Mouse (Mus musculus): ENCODE results near the gene Irs2. TPM values are rescaled to one million over a fixed set of nuclear protein-coding genes. Genes with fewer than 3 reads are reported as not detected.

The Irs2 gene
- polyA plus RNA-seq, 1 experiment: 2.3 TPM

- H3K36me3 ChIP-seq (ENCODE audit: control insufficient read depth, insufficient read depth): no peaks in the 10 kb centered on the region
- TF ChIP-seq CTCF (IDR thresholded peaks at IDR 0.05; ENCODE audit: control insufficient read depth, insufficient read depth, insufficient read length) (no peak), MYOD1 (IDR thresholded peaks at IDR 0.05; ENCODE audit: control insufficient read depth, insufficient read length, low read depth) (no peak), MYOG (IDR thresholded peaks at IDR 0.05; ENCODE audit: control insufficient read depth, extremely low read depth, insufficient read length) (no peak)
Observed at GRCm38 (mm10) chr8:10985064-10985463, 23.2 kb downstream of the Irs2 start.

GRCm38 (mm10) chr8:10980876-10981275 is 27.4 kb downstream of the Irs2 start:
- Histone ChIP-seq H3K79me2 (ENCODE audit: control insufficient read depth, insufficient read depth) (no peaks in the 10 kb centered on the region), H3K4me3 (ENCODE audit: insufficient read depth, poor library complexity, severe bottlenecking) (no peak overlapping the region), H3K79me3 (ENCODE audit: low read depth) (no peaks in the 10 kb centered on the region), H3ac (ENCODE audit: control insufficient read depth, insufficient read length, low read depth) (no peak overlapping the region), H3K27me3 (ENCODE audit: control insufficient read depth, insufficient read depth, insufficient read length) (no peaks in the 10 kb centered on the region), H3K36me3 (ENCODE audit: control insufficient read depth, insufficient read depth) (no peaks in the 10 kb centered on the region)
- TF ChIP-seq USF1 (IDR thresholded peaks at IDR 0.05; ENCODE audit: low read depth) (no peak), CTCF (IDR thresholded peaks at IDR 0.05; ENCODE audit: control insufficient read depth, insufficient read depth, insufficient read length) (no peak), MYOG (IDR thresholded peaks at IDR 0.05; ENCODE audit: control insufficient read depth, extremely low read depth, insufficient read length) (no peak), MAX (IDR thresholded peaks at IDR 0.05) (no peak), MYOD1 (IDR thresholded peaks at IDR 0.05; ENCODE audit: control insufficient read depth, insufficient read length, low read depth) (no peak), CEBPB (IDR thresholded peaks at IDR 0.05; ENCODE audit: low read depth) (no peak), FOSL1 (IDR thresholded peaks at IDR 0.05; ENCODE audit: insufficient read depth, low read length, poor library complexity, severe bottlenecking) (no peak)

More at GRCm38 (mm10) chr8:10985064-10985463, 23.2 kb downstream of the Irs2 start:
- H3K4me3 ChIP-seq (ENCODE audit: insufficient read depth, poor library complexity, severe bottlenecking): no peak overlapping the region
- H3K79me2 ChIP-seq (ENCODE audit: control insufficient read depth, insufficient read depth): no peaks in the 10 kb centered on the region
- H3K27me3 ChIP-seq (ENCODE audit: control insufficient read depth, insufficient read depth, insufficient read length): no peaks in the 10 kb centered on the region
- H3ac ChIP-seq (ENCODE audit: control insufficient read depth, insufficient read length, low read depth): no peak overlapping the region
- no peaks in the 10 kb centered on the region for H3K79me3 ChIP-seq (ENCODE audit: low read depth)

- H3K27me3 ChIP-seq (ENCODE audit: control insufficient read depth, insufficient read depth, insufficient read length): no peaks in the 10 kb centered on the region
Observed at GRCm38 (mm10) chr8:10979916-10980315, 28.3 kb downstream of the Irs2 start.

GRCm38 (mm10) chr8:10979196-10979794 is 29.0 kb downstream of the Irs2 start:
- H3K79me3 ChIP-seq (ENCODE audit: low read depth): no peaks in the 10 kb centered on the region
- TF ChIP-seq FOSL1 (IDR thresholded peaks at IDR 0.05; ENCODE audit: insufficient read depth, low read length, poor library complexity, severe bottlenecking) (no peak), MYOG (IDR thresholded peaks at IDR 0.05; ENCODE audit: control insufficient read depth, extremely low read depth, insufficient read length) (no peak), MYOD1 (IDR thresholded peaks at IDR 0.05; ENCODE audit: control insufficient read depth, insufficient read length, low read depth) (no peak), USF1 (IDR thresholded peaks at IDR 0.05; ENCODE audit: low read depth) (no peak), CEBPB (IDR thresholded peaks at IDR 0.05; ENCODE audit: low read depth) (no peak), CTCF (IDR thresholded peaks at IDR 0.05; ENCODE audit: control insufficient read depth, insufficient read depth, insufficient read length) (no peak), MAX (IDR thresholded peaks at IDR 0.05) (no peak)
- no peak overlapping the region for H3ac ChIP-seq (ENCODE audit: control insufficient read depth, insufficient read length, low read depth)
- H3K4me3 ChIP-seq (ENCODE audit: insufficient read depth, poor library complexity, severe bottlenecking): no peak overlapping the region
- no peaks in the 10 kb centered on the region for H3K36me3 ChIP-seq (ENCODE audit: control insufficient read depth, insufficient read depth)
- no peaks in the 10 kb centered on the region for H3K79me2 ChIP-seq (ENCODE audit: control insufficient read depth, insufficient read depth)
- no peaks in the 10 kb centered on the region for H3K27me3 ChIP-seq (ENCODE audit: control insufficient read depth, insufficient read depth, insufficient read length)

More at GRCm38 (mm10) chr8:10979916-10980315, 28.3 kb downstream of the Irs2 start:
- Histone ChIP-seq H3K79me2 (ENCODE audit: control insufficient read depth, insufficient read depth) (no peaks in the 10 kb centered on the region), H3ac (ENCODE audit: control insufficient read depth, insufficient read length, low read depth) (no peak overlapping the region), H3K4me3 (ENCODE audit: insufficient read depth, poor library complexity, severe bottlenecking) (no peak overlapping the region), H3K36me3 (ENCODE audit: control insufficient read depth, insufficient read depth) (no peaks in the 10 kb centered on the region), H3K79me3 (ENCODE audit: low read depth) (no peaks in the 10 kb centered on the region)
- TF ChIP-seq CTCF (IDR thresholded peaks at IDR 0.05; ENCODE audit: control insufficient read depth, insufficient read depth, insufficient read length) (no peak), MYOG (IDR thresholded peaks at IDR 0.05; ENCODE audit: control insufficient read depth, extremely low read depth, insufficient read length) (no peak), FOSL1 (IDR thresholded peaks at IDR 0.05; ENCODE audit: insufficient read depth, low read length, poor library complexity, severe bottlenecking) (no peak), MAX (IDR thresholded peaks at IDR 0.05) (no peak), MYOD1 (IDR thresholded peaks at IDR 0.05; ENCODE audit: control insufficient read depth, insufficient read length, low read depth) (no peak), CEBPB (IDR thresholded peaks at IDR 0.05; ENCODE audit: low read depth) (no peak), USF1 (IDR thresholded peaks at IDR 0.05; ENCODE audit: low read depth) (no peak)

GRCm38 (mm10) chr8:10978377-10978776 is 29.9 kb downstream of the Irs2 start:
- Histone ChIP-seq H3K79me3 (ENCODE audit: low read depth) (no peaks in the 10 kb centered on the region), H3ac (ENCODE audit: control insufficient read depth, insufficient read length, low read depth) (no peak overlapping the region), H3K79me2 (ENCODE audit: control insufficient read depth, insufficient read depth) (no peaks in the 10 kb centered on the region), H3K36me3 (ENCODE audit: control insufficient read depth, insufficient read depth) (no peaks in the 10 kb centered on the region), H3K27me3 (ENCODE audit: control insufficient read depth, insufficient read depth, insufficient read length) (no peaks in the 10 kb centered on the region), H3K4me3 (ENCODE audit: insufficient read depth, poor library complexity, severe bottlenecking) (no peak overlapping the region)
- no peak for TF ChIP-seq MAX (IDR thresholded peaks at IDR 0.05)
- TF ChIP-seq MYOD1 (IDR thresholded peaks at IDR 0.05; ENCODE audit: control insufficient read depth, insufficient read length, low read depth): no peak
- no peak for TF ChIP-seq MYOG (IDR thresholded peaks at IDR 0.05; ENCODE audit: control insufficient read depth, extremely low read depth, insufficient read length)
- TF ChIP-seq USF1 (IDR thresholded peaks at IDR 0.05; ENCODE audit: low read depth): no peak
- TF ChIP-seq FOSL1 (IDR thresholded peaks at IDR 0.05; ENCODE audit: insufficient read depth, low read length, poor library complexity, severe bottlenecking): no peak
- no peak for TF ChIP-seq CEBPB (IDR thresholded peaks at IDR 0.05; ENCODE audit: low read depth)
- no peak for TF ChIP-seq CTCF (IDR thresholded peaks at IDR 0.05; ENCODE audit: control insufficient read depth, insufficient read depth, insufficient read length)
